Mouse (Mus musculus): ENCODE measurements around the gene Antxr1. TPM values are rescaled to one million over a fixed set of nuclear protein-coding genes. Genes with fewer than 3 reads are reported as not detected.

Antxr1 gene
- total RNA-seq, 2 experiments from 2014 or later = 9.8 to 11.7 TPM

GRCm38 (mm10) chr6:87152461-87153230 lies 183.0 kb downstream of the Antxr1 start:
- peak; percentile 29 for DNase-seq (ENCODE audit: low spot score)
- intact Hi-C loops (cut with DNase I) = no loop called here

DNA sequence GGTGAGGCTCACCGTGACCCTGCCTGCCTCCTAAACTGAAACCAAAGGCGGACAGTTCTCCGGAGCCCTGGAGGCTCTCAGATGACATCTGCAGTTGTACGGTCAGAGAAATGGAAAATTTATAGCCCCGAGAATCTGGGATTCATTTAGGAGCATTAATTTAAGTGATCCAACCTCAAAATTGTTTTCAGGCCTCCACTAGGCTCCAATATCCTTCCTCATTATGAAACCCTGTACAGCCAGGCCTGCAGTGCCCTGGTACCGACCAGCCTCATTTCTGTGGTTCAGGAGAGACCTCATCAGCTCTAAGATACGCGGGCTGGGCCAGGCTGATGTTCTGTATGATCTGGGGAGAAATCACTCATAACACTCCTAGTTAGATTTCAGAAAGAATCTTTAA lies 184.2 kb downstream of the Antxr1 start:
- intact Hi-C loops (cut with DNase I) = no loop called here
- no peak for DNase-seq (ENCODE audit: low spot score)

DNA sequence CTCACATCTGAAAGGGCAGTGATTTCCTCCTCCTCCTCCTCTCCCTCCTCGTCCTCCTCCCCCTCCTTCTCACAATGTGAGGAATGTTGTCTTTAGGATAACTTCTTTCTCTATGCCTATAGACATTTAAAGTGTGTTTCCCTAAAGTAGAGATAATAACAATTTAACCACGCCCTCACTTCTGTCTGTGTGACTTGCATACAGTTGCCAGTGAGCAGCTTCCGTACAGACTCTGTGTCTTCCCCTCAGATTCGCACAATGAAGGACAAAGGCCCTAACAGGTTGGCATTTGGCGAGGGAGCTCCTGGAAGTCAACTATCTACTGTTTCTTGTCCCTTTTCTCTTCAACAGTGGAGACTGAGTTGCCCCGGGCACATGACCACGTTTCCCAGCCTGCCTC lies 185.2 kb downstream of the Antxr1 start:
- no peak for DNase-seq (ENCODE audit: low spot score)
- intact Hi-C loops (cut with DNase I) = no loop called here

- intact Hi-C loops (cut with DNase I) = no loop called here
- no peak for DNase-seq (ENCODE audit: low spot score)
Observed at GRCm38 (mm10) chr6:87147921-87148320, 187.7 kb downstream of the Antxr1 start.

GRCm38 (mm10) chr6:87143594-87143993 lies 192.0 kb downstream of the Antxr1 start:
- no peak for DNase-seq (ENCODE audit: low spot score)
- intact Hi-C loops (cut with DNase I) = no loop called here

DNA sequence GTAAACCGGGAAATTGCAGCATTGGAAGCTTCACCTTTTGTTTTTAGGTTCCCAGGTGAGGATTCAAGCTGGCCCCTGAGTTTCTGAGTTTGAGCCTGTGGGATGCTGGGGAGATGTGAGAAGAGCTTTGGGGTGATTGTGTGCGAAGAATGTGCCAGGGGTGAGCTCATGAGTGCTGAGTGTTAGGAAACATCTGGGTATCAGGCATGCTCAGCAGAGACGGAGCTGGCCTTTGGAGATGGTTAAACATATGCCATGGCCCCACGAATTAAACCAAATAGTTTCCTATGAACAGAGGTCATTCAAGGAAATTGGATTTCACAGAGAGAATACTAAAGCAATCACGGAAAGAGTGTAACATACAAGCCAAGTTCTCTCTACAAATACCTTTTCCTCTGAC lies 193.4 kb downstream of the Antxr1 start:
- intact Hi-C loops (cut with DNase I) = no loop called here
- DNase-seq (ENCODE audit: low spot score) = no peak

- DNase-seq (ENCODE audit: low spot score) = no peak
- intact Hi-C loops (cut with DNase I) = no loop called here
Observed at GRCm38 (mm10) chr6:87139796-87140553, 195.6 kb downstream of the Antxr1 start.

- no peak for DNase-seq (ENCODE audit: low spot score)
- intact Hi-C loops (cut with DNase I) = no loop called here
Observed at GRCm38 (mm10) chr6:87138479-87138878, 197.1 kb downstream of the Antxr1 start.

DNA sequence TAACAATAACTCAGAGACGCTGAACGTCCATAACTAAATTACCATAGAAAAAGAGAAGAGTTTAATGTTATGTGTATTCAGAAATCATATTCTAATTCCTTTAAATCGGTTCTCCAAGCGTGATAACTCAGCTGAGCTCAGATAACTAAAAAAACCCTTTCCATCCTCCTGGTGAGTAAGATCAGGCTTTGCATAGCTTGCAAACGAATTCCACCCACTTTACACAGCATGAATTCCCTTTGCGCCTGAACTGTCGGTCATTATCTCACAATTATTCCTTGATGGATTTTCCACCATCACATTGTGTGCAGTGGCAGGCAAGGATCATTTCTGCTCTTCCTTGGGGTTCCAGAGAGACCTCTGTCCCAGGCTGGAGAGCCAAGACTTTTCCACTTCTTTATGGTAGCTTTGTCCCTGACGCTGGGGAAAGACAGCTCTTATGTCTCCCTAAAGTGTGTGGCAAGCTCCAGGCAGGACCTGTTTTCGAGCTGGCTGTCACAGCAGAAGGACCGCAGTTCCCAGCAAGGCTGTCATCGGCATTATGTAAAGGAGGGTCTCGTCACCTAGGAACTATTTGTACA lies 201.6 kb downstream of the Antxr1 start:
- DNase-seq (ENCODE audit: low spot score) = no peak
- intact Hi-C loops (cut with DNase I) = no loop called here

GRCm38 (mm10) chr6:87133520-87133919 lies 202.1 kb downstream of the Antxr1 start:
- intact Hi-C loops (cut with DNase I) = no loop called here
- DNase-seq (ENCODE audit: low spot score) = no peak

- intact Hi-C loops (cut with DNase I) = no loop called here
- DNase-seq (ENCODE audit: low spot score) = no peak
Observed at GRCm38 (mm10) chr6:87131078-87131477, 204.5 kb downstream of the Antxr1 start.

GRCm38 (mm10) chr6:87130628-87131027 lies 205.0 kb downstream of the Antxr1 start:
- DNase-seq (ENCODE audit: low spot score) = no peak
- intact Hi-C loops (cut with DNase I) = no loop called here

DNA sequence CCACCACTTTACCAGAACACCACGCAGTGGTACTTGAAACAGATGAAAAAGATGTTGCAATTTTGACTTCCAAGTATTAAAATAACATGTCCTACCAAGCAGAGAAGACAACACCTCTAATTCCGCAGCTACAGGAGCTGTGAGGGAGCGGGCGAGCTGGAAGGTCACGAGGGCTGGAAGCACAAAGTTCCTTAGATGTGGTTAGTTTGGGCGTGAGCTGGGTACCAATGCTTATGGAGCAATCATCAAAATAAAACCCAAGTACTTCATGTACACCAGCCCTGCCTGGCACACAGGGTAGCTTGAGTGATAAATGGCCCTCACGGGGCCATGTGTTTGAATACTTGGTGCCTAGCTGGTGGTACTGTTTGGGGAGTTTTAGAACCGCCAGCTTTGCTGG lies 205.8 kb downstream of the Antxr1 start:
- intact Hi-C loops (cut with DNase I) = no loop called here
- DNase-seq (ENCODE audit: low spot score) = no peak

DNA sequence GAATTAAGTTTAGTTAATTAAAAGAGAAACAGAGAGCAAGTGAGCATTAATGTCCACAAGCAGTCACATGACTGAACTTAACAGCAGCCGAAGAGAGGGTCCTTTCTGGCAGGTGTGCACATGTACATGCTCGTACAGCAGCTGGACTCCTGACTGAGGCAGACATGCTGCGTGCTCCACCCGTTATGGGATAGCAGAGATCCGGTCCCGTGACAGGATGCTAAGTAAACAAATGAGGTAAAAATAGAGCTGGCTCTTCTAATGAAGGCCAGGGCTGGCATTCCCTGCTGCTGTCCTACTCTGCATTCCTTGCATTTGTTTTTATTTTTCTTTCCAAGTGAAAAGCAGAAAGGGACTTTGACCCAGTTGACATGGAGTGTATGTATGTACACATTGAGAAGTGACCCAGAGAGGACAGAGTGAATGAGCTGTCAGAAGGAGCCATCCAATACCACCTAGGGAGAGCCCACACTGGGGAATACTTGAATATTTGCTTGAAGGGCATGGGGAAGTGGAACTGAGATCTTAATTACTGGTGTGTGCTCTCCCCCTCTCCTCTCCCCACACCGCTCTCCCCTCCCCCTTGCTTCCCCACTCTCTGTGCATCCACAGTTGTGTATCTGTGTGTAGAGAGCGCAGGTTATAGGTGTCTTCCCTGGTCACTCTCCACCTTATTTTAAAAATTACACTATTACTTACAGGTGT lies 208.4 kb downstream of the Antxr1 start:
- no peak for DNase-seq (ENCODE audit: low spot score)
- intact Hi-C loops (cut with DNase I) = no loop called here

DNA sequence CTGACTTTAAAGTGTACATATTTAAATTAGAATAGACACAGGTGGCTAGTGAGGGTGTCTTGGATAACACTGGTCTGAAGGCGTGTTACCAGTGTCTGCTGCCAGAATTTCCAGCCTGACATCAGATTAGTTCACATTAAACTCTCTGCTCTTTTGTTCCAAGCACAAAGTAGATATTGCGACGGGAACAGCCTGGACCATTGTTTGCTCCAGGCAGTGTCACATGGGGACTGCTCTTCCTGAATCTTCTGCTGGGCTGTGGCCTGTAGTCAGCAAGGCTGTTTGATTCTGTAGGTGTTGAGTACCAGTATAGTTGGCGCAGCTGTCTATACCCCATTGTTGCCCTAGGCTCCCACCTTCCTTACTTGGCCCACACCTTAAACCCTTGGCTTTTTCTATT lies 211.6 kb downstream of the Antxr1 start:
- intact Hi-C loops (cut with DNase I) = no loop called here
- DNase-seq (ENCODE audit: low spot score) = no peak

GRCm38 (mm10) chr6:87123406-87123805 lies 212.2 kb downstream of the Antxr1 start:
- DNase-seq (ENCODE audit: low spot score) = no peak
- intact Hi-C loops (cut with DNase I) = no loop called here

- intact Hi-C loops (cut with DNase I) = no loop called here
Observed at GRCm38 (mm10) chr6:87121961-87122360, 213.7 kb downstream of the Antxr1 start.

GRCm38 (mm10) chr6:87120661-87121060 lies 215.0 kb downstream of the Antxr1 start:
- intact Hi-C loops (cut with DNase I) = no loop called here
- no peak for DNase-seq (ENCODE audit: low spot score)

More at GRCm38 (mm10) chr6:87121961-87122360, 213.7 kb downstream of the Antxr1 start:
- no peak for DNase-seq (ENCODE audit: low spot score)

- intact Hi-C loops (cut with DNase I) = no loop called here
- DNase-seq (ENCODE audit: low spot score) = no peak
Observed at GRCm38 (mm10) chr6:87119975-87120374, 215.6 kb downstream of the Antxr1 start.

GRCm38 (mm10) chr6:87119066-87119837 lies 216.4 kb downstream of the Antxr1 start:
- no peak for DNase-seq (ENCODE audit: low spot score)
- intact Hi-C loops (cut with DNase I) = no loop called here
